Mouse (Mus musculus): ENCODE results near the gene Hyal4.

The Hyal4 gene
- long read RNA-seq, experiment 1: 0 reads
- long read RNA-seq, experiment 2: 0 reads

GRCm38 (mm10) chr6:24748029-24748428, at the start of gene Hyal4:
Gene Hyal4 (plus strand): TSS chr6:24748329.
- intact Hi-C loops (cut with DNase I): no loop called here

- intact Hi-C loops (cut with DNase I): no loop called here
Observed at GRCm38 (mm10) chr6:24707090-24707489, 41.0 kb upstream of the Hyal4 start.

GRCm38 (mm10) chr6:24707499-24707898, 40.6 kb upstream of the Hyal4 start:
- intact Hi-C loops (cut with DNase I): no loop called here

- intact Hi-C loops (cut with DNase I): loop anchor here (5.0 to 10.0 kb wide), 2 partner anchors 171 to 187 kb away; no protein-coding TSS in a partner anchor
Observed at GRCm38 (mm10) chr6:24721317-24722099, 26.6 kb upstream of the Hyal4 start.

- intact Hi-C loops (cut with DNase I): loop anchor here (10.0 kb wide), 1 partner anchor 193 kb away; no protein-coding TSS in a partner anchor
Observed at GRCm38 (mm10) chr6:24728130-24728529, 20.0 kb upstream of the Hyal4 start.

GRCm38 (mm10) chr6:24732945-24733344, 15.2 kb upstream of the Hyal4 start, which contains the start of gene Hyal6:
Gene Hyal6 (plus strand): TSS chr6:24733245.
- intact Hi-C loops (cut with DNase I): no loop called here

- intact Hi-C loops (cut with DNase I): no loop called here
Observed at GRCm38 (mm10) chr6:24734565-24734964, 13.6 kb upstream of the Hyal4 start.

GRCm38 (mm10) chr6:24759281-24759680, 11.2 kb downstream of the Hyal4 start:
- intact Hi-C loops (cut with DNase I): no loop called here

GRCm38 (mm10) chr6:24766261-24766660, 18.1 kb downstream of the Hyal4 start:
- intact Hi-C loops (cut with DNase I): no loop called here

- intact Hi-C loops (cut with DNase I): no loop called here
Observed at GRCm38 (mm10) chr6:24779182-24779581, 31.1 kb downstream of the Hyal4 start.

- intact Hi-C loops (cut with DNase I): no loop called here
Observed at GRCm38 (mm10) chr6:24790888-24791287, 42.8 kb downstream of the Hyal4 start, which contains the start of gene Spam1. Gene Spam1 (plus strand): TSS chr6:24791188.

Measured in adrenal gland (tissue).